Mouse (Mus musculus): ENCODE data around the gene Phf13.

Phf13 gene

GRCm38 (mm10) chr4:151992091-151992490, 4.0 kb downstream of the Phf13 start:
- DNase-seq (ENCODE audit: low spot score), result no peak

DNA sequence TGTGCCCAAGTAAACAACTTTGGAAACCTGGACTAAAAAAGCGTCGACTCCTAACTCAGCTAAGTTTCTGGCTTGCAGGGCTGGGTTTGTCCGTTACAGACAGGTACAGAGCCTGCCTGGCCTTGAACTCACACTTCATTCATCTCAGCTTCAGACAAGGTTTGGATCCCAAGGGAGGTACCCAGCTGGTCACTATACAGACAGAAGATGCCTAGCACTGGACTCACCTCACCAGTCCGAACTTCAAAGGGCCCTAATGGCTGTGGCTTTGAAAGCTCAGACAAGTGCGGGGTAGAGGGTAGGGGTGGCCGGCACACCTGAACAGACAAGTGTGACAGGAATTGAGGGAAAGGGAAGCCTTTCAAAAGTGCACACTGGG, 7.0 kb downstream of the Phf13 start:
- DNase-seq (ENCODE audit: low spot score), result no peak

GRCm38 (mm10) chr4:151988342-151989109, 7.5 kb downstream of the Phf13 start, which contains the start of gene Thap3:
TSS of gene Thap3 (minus strand) at chr4:151988997.
- peak; percentile 92 for DNase-seq (ENCODE audit: low spot score)

- peak; percentile 42 for DNase-seq (ENCODE audit: low spot score)
These were observed 8.1 kb downstream of the Phf13 start for GRCm38 (mm10) chr4:151988014-151988341.

- peak; percentile 35 for DNase-seq (ENCODE audit: low spot score)
These were observed 9.4 kb downstream of the Phf13 start for GRCm38 (mm10) chr4:151986650-151987049.

GRCm38 (mm10) chr4:151985886-151986285, 10.2 kb downstream of the Phf13 start:
- peak; percentile 41 for DNase-seq (ENCODE audit: low spot score)

DNA sequence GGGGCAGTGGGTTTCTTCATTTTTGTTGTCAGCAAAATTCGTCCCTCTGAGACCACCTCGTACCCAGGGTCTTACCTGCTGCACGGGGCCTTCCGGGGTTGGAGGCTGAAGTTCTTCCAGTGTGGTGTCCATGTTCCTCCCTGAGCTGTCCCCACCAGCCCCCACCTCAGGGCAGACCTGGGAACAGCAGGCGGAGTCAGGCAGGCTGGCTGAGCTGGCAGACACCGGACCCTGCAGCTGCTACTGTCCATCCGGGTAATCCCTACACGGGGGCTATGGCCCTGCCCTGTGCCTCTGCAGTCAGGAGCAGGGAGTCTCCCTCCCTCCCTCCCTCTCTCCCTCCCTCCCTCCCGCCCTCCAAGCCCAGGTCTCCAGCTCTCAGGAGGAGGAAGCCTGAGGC, 12.5 kb downstream of the Phf13 start:
- DNase-seq (ENCODE audit: low spot score), result peak; percentile 57

DNA sequence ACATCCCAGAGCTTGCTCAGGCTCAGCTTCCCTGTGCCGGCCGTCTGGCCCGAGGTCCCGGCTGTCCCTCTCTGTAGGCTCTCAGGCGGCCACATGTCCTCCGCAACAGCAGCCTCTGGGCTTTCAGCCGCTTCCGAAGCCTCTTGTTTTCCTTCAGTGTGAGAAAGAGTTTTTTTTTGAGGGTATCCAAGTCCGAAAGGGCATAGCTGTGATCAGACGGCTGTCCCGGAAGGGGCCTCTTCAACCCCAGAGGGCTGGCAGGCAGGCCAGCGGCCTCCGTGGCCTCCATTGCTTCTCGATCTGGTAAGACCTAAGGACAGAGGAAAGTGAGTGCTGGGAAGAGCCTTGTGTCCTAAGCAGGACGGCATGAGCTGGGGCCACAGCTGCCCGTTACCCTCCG, 13.0 kb downstream of the Phf13 start:
- no peak for DNase-seq (ENCODE audit: low spot score)

DNA sequence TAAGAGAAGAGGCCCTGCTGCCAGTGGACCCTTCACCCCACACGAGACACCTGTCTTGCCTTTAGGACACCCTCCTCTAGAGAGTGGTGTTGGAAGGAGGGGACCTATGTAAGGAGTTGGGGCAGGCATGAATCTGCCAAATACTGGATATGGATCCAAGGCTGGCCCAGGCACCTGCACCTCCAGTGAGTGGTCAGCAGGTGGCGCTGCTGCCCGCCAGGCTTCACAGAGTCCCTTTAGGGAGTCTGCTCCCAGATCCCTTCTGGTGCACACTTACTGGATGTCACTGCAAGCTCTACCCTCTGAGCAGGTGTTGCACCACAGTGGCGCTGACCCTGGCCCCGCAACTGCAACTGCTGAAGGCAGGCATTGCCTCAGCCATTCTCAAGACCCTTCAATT, 14.7 kb downstream of the Phf13 start:
- peak; percentile 86 for DNase-seq (ENCODE audit: low spot score)

DNA sequence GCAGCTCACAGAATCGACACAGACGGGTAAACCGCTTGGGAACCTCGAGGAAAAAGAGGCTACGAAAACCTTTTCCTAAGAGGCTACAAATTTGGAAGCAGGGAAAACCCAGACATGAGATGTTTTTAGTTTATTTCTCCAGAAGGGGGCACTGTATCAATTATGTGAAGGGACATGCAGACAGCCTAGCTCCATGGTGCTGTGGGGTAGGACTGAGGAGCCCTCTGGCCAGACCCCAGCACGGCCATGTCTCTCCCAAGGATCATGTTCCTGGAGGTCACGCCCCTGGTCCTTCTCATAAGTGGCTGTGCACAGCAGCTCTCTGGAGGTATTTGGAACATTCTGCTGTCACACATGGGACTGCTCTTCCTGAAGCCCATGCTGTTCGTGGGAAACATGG, 15.4 kb downstream of the Phf13 start:
- no peak for DNase-seq (ENCODE audit: low spot score)

DNA sequence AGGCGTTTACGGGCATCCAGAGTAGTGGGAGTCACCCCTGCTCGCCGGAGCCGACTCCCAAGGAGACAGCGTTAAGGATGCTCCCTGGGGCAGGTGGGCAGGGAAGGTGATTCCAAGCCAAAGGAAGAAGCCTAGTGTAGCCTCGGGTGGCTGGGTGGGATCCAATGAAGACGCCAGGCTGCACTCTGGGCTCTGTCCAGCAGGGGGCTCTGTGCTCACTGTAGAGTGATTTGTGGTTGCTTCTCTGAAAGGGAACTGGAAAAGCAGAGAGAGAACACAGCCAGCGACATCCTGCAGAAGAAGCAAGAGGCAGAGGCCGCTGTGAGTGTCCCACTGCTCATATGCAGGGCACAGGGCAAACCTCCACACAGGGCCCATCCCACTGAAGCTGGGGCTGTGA, 18.3 kb downstream of the Phf13 start:
- DNase-seq (ENCODE audit: low spot score), result peak; percentile 94

- DNase-seq (ENCODE audit: low spot score), result peak; percentile 79
These were observed 20.6 kb downstream of the Phf13 start for GRCm38 (mm10) chr4:151975441-151975840.

DNA sequence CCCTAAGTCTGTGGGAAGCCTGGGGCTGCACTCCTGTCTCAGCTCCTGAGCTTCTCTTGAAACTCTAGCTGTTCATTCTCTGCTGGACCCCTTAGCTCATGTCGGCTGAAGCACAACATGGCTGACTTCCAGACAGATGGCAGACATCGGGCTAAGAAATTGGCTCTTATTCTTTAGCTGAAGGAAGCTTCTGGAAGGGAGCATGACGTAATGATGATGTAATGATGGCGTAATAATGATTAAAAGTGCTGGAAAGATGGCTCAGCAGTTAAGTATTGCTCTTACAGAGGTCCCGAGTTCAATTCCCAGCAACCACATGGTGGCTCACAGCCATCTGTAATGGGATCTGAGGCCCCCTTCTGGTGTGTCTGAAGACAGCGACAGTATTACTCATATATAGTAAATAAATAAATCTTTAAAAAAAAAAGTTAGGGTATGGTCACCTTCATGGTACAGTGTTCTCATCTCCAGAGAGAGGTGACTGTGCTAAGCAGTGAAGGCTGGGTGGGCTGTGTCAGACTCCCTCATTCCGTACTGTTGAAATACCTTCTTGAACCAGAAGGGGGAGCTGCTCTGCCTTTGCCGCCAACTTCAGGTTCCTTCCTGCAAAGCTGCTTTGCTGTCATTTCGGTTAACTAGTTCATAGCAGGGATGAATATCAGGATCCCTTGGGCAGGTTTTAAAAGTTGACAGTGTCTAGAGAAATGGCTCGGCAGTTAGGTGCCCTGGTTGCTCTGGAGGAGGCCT, 23.7 kb downstream of the Phf13 start:
- no peak for DNase-seq (ENCODE audit: low spot score)

DNA sequence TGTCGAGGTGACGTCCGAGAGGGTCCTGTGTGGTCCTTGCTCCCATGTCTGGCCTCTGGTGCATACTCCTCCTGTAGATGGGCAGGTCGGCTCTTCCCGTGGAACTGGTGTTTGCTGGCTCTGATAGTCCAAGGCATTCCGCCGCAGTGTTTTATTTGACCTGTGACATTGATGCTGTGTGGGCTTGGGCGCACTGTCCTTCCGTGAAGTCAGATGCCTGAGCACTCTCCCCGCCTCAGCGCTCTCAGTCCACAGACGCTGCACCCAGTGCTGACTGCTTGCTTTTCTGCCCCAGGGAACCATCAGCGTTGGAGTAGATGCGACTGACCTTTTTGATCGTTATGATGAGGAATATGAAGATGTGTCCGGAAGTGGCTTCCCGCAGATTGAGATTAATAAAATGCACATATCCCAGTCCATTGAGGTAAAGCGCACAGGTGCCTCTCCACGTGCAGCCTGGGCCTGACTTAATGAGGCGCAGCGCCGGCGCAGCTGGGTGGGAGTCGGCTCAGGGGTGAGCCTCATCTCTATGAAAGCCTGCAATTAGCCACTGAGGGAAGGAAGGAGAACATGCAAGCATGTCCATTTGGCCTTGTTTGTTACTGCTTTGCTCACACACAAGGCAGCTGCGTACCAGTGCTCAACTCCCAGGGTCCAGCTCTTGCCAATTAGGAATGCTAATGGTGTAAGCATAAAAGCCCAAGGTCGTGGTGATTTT, 27.7 kb downstream of the Phf13 start:
- no peak for DNase-seq (ENCODE audit: low spot score)

GRCm38 (mm10) chr4:151962817-151963216, 33.2 kb downstream of the Phf13 start:
- DNase-seq (ENCODE audit: low spot score), result no peak

GRCm38 (mm10) chr4:151960513-151960854, 35.6 kb downstream of the Phf13 start:
- no peak for DNase-seq (ENCODE audit: low spot score)

DNA sequence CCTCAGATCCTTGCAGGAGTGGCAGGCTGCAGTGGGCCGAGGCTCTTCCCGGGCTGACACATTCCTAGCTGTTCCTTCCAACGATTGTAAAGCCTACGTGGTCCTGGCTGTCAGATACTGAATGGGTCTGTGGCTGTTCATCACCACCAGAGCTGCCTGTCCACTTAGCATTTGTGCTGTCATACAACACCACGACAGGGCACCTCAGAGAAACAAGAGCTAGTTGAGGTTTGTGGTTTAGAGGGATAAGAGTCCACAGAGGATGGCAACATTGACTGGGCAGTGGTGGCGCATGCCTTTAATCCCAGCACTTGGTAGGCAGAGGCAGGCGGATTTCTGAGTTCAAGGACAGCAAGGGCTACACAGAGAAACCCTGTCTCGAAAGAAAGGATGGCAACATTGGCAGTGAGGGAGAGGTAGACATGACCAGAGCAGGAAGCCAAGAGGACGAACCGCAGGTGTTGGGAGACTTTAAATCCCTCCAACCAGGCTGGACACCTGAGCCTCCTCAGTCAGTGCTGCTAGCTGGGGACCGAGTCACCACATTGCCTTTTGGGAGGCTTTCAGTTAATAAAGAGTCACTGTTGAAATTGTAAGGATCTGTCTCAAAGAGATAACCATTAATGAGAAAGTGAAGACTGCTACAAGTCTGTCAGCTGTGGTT, 36.1 kb downstream of the Phf13 start:
- no peak for DNase-seq (ENCODE audit: low spot score)

GRCm38 (mm10) chr4:151957584-151958315, 38.3 kb downstream of the Phf13 start:
- no peak for DNase-seq (ENCODE audit: low spot score)

DNA sequence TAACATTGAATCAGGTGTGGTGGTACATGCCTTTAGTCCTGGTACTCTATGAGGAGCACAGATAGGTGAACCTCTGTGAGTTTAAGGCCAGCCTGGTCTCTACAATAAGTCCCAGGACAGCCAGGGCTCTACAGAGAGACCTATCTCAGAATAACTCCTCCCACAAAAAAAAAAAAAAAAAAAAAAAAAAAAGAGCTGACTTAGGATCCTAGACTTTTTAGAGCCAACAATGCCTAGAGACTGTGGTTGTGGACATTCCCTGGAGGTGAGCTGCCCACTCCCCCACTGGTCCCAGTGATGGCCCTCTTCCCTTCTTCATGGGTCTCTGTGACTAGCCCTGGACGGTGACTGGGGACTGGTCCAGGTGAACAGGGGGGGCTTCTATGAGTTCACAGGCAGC, 40.3 kb downstream of the Phf13 start:
- no peak for DNase-seq (ENCODE audit: low spot score)

GRCm38 (mm10) chr4:151953209-151953608, 42.8 kb downstream of the Phf13 start:
- no peak for DNase-seq (ENCODE audit: low spot score)

DNA sequence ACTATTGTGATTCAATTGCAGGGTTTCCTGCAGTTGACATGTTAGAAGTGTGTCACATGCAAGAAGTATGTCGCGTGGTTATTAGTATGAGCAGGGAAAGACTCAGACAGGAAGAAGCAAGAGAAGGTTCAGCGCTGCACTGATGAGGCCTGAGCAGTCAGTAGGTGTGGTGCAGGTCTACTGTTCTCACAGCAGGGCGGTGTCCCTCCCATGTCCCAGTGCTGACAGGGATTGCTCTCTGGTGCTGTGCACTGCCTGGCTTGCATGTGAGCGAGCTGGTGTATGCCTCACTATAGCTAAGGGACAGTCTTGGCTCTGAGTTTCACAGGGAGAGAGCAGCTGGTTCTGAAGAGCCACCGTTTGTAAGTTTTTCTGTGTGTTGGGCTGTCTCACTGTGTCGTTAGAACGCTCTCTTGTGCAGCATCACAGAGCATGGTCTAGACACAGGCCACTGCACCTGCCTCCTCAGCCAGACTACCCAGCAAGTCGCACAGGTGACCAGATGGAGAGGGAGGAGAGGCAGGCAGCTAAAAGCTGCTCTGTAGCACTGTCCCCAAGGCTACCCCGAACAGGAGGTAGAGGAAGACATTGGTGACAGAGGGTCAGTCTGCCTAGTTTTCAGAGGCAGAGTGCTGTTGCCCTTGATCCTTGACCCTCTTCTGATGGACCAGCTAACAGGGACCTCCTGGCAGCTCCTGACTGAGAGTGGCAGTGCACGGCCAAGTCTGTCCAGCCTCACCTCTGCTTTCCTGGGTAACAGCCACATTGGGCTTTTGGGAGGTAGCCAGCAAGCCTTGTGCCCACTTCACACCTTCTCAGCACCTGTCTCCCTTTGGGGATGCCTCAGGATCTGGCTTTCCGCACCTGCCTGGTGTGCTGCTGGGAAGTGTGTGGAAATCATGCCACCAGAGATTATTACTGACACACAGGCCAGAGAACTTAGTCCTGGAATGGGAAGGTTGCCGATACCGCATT, 47.3 kb downstream of the Phf13 start:
- DNase-seq (ENCODE audit: low spot score), result no peak

All from testis, postnatal 10 days (tissue).